Mouse (Mus musculus) T-helper 17 cell (primary cell): Measurements from ENCODE around the gene Cd163l1.

Experiments used
- in situ Hi-C, 2 experiments: fragments of 300-600 bp; cut with MboI, MseI; formaldehyde crosslinking; loops; 1 replicate in 1 of 2; 2 replicates in 1 of 2; pipeline ENCODE4 v1.15.1; 2025; ENCODE audit warnings: high pct_unique_total_duplicates in 2 of 2

Gene Cd163l1

GRCm38 (mm10) chr7:140217967-140218366 is at the start of gene Cd163l1:
TSS of gene Cd163l1 (plus strand) at chr7:140218267.
- in situ Hi-C loops, result no loop called here

DNA sequence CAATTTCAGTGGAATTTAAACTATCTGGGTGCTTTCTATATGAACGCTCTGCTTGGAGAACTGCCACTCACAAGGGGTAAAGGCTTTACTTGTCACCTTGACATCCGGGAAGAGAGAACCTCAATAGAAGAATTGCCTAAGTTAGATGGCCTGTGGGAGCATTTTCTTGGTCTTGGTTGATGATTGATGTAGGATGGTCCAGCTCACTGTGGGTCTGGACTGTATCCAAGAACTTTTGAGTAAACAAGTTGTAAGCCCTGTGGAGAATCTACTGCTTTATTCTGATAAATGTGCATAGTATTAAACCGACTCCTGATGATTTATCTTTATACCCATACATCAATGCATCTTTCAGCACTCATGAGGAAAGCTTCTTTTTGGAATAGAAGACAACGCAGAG is 48.7 kb upstream of the Cd163l1 start:
- in situ Hi-C loops, result no loop called here

DNA sequence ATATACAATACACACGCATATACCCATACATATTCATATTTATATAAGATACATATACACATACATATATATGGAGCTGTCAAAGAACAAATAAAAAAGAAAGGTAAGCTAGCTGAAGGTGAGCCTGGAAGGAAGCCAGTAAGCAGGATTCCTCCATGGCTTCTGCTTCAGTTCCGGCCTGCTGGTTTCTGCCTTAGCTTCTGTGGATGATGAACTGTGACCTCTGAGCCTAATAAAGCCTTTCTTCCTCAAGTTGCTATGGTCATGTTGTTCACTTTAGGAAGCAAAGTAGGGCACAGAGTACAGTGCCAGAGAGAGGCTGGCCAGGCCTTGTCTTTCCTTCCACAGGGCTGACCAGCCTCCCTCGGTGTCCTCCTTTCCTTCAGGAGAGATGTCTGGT is 47.2 kb upstream of the Cd163l1 start:
- in situ Hi-C loops, result no loop called here

DNA sequence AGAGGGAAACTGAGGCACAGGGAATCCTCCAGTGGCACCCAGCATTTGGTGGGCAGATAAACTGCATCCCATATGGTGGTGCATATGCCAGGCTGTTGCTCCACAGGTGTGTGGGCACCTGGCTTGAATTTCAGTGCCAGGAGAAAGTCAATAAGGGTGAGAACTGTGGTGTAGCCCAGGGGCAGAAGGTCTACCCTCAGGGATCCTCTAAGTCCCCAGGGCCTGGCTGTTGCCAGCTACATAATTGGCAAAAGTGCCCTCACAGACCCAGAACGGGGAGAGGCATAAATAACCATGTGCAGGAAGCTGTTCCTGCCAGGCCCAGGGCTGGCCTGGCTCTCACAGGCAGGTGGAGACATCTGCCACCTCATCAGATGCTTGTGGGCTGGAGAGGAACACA is 45.1 kb upstream of the Cd163l1 start, which contains the start of gene Olfr523:
Olfr523 (plus strand) TSS at position 282 of the 400 bp plus-strand sequence.
- in situ Hi-C loops, result no loop called here

DNA sequence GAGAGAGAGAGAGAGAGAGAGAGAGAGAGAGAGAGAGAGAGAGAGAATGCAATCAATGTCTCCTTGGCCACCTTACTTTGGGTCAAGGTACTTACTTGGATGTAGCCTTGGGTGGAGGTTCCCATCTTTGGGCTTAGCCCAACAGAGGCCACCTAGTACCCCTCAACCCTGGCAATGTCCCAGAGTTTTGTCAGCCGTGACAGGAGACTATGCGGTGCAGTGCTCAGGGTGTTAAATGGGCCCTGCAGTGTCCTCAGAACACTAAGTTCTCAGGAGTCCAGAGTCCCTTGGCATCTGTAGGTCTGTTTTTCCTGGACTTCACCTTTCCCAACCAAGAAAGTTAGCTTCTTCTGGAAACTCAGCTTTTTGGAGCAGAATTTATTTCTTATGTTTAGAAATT is 38.9 kb upstream of the Cd163l1 start:
- in situ Hi-C loops, result loop anchor here in 1 of 2 experiments (5.0 kb wide), 1 partner anchor 633 kb away; no protein-coding TSS in a partner anchor

- in situ Hi-C loops, result no loop called here
Measured at GRCm38 (mm10) chr7:140180692-140181091, 37.4 kb upstream of the Cd163l1 start.

- in situ Hi-C loops, result no loop called here
Measured at GRCm38 (mm10) chr7:140184206-140184605, 33.9 kb upstream of the Cd163l1 start.

- in situ Hi-C loops, result no loop called here
Measured at GRCm38 (mm10) chr7:140186646-140187620, 31.1 kb upstream of the Cd163l1 start.

DNA sequence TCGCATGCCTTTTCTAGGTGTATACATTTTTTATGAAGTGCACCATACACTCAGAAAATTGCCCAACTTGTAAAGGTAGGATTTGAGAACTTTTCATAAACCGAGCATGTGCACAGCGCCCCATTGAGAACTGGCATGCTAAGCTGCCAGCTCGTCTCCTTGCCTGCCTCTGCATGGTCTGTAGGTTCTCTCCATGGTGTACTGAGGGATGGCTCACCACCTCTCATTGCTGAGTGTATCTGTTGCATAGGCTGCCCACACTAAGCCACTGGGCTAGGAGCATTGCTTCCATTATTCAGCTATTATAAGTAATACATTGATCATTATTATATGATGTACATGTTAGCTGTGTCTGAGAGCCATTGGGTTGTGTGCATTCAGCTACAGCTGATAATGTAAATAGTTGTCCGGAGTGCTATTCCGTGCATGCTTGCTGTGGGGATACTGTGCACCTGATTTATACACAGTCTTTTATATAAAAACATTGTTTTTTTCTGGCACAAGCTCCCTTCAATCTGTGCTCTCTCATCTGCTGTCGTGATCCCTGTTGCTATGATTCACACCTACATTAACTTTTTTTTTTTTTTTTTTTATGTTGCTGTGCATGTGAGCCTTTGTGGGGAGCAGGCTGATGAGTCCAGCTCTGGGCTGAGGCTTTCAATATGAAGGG is 30.2 kb upstream of the Cd163l1 start:
- in situ Hi-C loops, result no loop called here

- in situ Hi-C loops, result no loop called here
Measured at GRCm38 (mm10) chr7:140188391-140189328, 29.4 kb upstream of the Cd163l1 start.

DNA sequence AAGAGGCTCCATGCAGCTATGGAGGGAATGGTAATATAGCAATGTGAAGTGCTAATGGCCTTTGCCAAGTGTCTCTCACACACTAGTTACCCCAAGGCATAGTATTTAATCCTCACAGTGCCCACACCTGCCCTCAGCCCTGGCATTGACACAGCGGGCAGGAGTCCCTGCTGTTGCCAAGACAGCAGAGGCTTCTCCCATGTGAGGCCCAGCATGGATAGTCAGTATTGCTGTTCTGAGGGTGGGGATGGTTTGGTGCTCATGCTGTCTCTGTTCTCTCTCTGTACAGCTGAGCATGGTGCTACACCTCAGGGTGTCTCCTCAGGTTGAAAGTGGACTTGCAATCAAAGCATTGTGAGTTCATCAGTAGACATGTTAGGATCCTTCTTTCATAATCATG is 27.6 kb upstream of the Cd163l1 start:
- in situ Hi-C loops, result loop anchor here in 1 of 2 experiments (5.0 kb wide), 1 partner anchor 607 kb away; no protein-coding TSS in a partner anchor

DNA sequence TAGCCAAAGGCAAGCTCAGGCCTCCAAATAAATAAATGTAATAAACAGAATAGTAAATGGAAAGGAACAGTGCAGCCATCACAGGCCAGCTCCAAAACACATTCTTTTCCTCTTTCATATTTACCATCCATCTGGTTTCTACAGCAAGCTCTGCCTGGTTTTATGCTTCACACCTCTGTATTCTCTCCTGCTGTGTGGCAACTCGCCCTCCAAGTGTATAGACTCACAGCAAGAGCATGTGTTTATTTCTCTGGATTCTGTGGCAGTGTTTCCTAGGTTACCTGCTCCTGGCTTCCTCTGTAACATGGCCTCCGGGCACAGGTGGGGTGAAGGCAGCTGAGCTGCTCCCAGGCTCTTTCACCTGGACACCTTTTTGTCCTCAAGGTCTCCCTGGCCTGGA is 25.6 kb upstream of the Cd163l1 start:
- in situ Hi-C loops, result loop anchor here in 1 of 2 experiments (5.0 kb wide), 1 partner anchor 605 kb away; no protein-coding TSS in a partner anchor

- in situ Hi-C loops, result loop anchor here in 1 of 2 experiments (5.0 kb wide), 1 partner anchor 604 kb away; no protein-coding TSS in a partner anchor
Measured at GRCm38 (mm10) chr7:140192851-140193250, 25.2 kb upstream of the Cd163l1 start.

DNA sequence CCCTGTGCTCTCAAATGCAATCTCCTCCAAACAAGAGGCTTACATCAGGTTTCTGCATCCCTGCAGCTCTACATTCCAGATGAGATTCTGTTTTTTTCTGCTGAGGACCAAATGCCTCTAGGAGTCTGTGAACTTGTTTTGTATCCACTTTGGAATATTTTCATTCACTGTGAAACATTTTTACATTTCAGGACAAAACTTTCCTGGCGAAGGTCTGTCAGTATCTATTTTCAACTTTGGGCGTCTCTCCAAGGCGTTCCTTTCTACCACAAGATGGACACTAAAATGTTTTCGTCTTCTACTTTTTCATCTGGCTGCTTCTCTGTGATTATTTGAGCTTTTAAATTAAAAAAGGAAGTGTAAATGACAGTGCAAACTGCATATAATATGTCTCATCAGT is 24.0 kb upstream of the Cd163l1 start:
- in situ Hi-C loops, result loop anchor here in 1 of 2 experiments (5.0 kb wide), 1 partner anchor 603 kb away; no protein-coding TSS in a partner anchor

GRCm38 (mm10) chr7:140196002-140196401 is 22.1 kb upstream of the Cd163l1 start:
- in situ Hi-C loops, result no loop called here

DNA sequence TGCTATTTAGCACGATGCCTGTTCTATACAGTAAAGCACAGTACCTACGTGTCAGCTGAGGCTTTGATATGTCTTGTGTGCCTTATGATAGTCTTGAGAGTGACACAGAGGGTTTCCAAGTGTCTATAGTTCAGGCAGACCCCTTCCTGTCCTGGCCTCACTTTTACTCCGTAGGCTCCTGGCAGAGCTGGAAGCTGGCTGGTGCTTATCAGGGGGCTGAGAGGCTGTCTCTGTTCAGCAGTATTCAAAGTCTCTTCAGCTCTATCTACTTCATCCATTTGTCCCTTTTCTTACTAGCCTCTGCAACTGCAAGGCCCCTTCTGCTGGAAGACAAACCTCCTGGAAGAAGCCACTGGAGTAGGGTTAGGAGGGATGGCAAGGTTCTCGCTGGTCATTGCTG is 17.0 kb upstream of the Cd163l1 start:
- in situ Hi-C loops, result no loop called here

DNA sequence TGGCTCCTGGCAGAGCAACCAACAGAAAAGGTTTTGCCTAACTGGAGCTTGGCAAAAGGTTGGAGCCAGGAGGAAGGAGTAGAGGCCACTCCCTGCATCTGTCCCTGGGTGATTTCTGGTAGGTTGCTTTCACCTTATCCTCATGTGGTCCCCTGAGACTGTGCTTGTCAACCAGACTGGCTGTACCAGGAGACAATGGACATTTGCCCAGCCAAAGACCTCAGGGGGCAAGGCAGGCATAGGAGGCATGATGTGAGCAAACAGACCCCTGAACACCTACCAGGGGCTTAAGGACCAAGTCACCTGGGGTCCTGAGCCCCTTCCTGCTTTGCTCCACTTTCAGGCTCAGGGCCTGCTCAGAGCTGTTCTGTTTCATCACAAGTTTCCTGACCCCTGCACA is 12.2 kb upstream of the Cd163l1 start, which contains the start of gene Olfr524:
Olfr524 (minus strand) TSS at position 101 of the 400 bp plus-strand sequence.
- in situ Hi-C loops, result no loop called here

DNA sequence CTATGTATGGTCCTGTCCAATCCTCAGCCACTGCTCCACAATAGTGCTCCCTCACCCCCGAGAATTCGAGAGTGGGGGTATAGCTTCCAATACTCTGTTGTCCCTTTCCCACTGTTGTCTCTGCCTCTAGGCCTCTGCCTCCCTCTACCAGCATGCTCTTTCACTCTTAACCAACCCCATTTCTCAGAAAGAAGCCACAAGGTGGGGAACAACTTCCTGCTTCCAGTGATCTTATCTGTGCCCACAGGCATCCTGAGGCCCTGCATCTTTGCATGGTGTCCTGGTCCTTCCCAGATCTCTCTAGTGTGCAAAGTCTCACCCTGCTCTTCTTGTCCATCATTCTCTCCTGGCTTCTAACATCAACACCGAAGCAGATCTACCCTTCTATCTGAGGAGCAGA is 11.2 kb upstream of the Cd163l1 start:
- in situ Hi-C loops, result no loop called here

- in situ Hi-C loops, result no loop called here
Measured at GRCm38 (mm10) chr7:140208153-140208552, 9.9 kb upstream of the Cd163l1 start.

DNA sequence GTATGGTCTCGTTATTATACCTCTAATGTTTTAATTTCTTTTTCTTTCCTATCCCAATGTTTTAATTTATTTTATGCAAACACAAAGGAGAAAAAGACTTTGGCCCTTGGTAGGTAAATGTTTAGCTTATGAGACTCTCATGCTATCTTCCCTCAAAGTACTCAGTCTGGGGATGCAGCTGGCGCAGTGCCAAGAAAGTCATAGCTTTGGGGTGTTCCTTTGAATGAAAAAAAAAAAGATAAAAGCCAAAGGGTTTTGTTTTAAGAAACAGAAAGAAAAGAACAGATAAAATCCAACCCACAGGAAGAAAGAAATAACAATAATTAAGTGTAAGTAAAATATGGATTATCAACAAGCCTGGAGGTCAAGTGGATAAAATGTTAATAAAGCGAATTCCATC is 9.4 kb upstream of the Cd163l1 start:
- in situ Hi-C loops, result no loop called here

DNA sequence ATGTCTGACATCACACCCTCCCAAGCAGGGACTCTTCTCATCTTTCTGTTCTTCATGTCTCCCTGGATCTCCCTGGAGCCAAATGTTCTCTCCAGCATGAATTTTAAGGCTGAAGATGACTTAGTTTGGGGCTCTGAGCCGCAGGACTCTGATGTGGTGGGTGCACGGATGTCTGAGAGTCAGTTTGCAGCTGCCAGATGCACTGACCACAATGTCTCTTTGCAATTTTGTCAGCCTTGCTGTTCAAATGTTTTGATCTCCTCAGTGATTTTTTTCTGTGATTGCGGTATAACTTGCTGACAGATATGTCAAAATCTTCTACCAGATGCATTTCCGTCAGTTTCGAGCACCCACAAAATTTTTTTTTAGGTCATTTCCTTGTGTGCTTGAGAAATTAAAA is 4.2 kb upstream of the Cd163l1 start:
- in situ Hi-C loops, result no loop called here
